Mouse (Mus musculus): ENCODE measurements around the gene Timm8a2. TPM values are rescaled to one million over a fixed set of nuclear protein-coding genes. Genes with fewer than 3 reads are reported as not detected.

Gene Timm8a2
- polyA plus RNA-seq (2017; shearing (Covaris generic)): 0.39 TPM

DNA sequence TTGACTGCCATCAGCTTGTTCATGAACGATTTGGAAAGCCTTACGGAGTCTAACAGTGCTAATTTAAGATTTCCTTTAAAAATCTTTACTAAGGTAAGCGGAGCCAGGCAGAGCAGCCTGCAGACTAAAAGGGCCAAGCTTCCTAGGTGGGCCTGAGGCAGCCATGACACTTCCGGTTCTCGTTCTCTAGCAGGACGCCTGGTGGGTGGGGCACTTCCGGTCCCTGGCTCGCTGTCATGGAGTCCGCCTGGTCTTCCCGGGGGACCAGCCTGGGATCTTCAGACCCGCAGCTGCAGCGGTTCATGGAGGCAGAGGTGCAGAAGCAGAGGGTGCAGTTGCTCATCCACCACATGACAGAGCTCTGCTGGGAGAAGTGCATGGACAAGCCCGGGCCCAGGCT, at the start of gene Timm8a2:
Gene Timm8a2, plus strand, starts transcription at position 224 of the 400 bp plus-strand sequence.

Other genes with a start within 250 kb of the Timm8a2 start
- gene Dock9, start 236.8 kb upstream of the Timm8a2 start, polyA plus RNA-seq (2017; shearing (Covaris generic)): 9.7 TPM
- 198 TPM for gene Ubac2, start 156.1 kb upstream of the Timm8a2 start, polyA plus RNA-seq (2017; shearing (Covaris generic))
- 268 TPM for gene Gpr18, start 118.9 kb upstream of the Timm8a2 start, polyA plus RNA-seq (2017; shearing (Covaris generic))
- 252 TPM for gene Gpr183, start 69.5 kb upstream of the Timm8a2 start, polyA plus RNA-seq (2017; shearing (Covaris generic))
- 143 TPM for gene Tm9sf2, start 72.4 kb downstream of the Timm8a2 start, polyA plus RNA-seq (2017; shearing (Covaris generic))
- gene Clybl, start 147.0 kb downstream of the Timm8a2 start, polyA plus RNA-seq (2017; shearing (Covaris generic)): 16.5 TPM

Measured in naive thymus-derived CD4-positive, alpha-beta T cell, adult 5 months (primary cell).